Mouse (Mus musculus) thymus, postnatal 10 days (tissue): ENCODE measurements at regions not wholly inside any gene's neighbourhood (a gene's known extent, or its start where the extent isn't known, plus 50 kb on each side); places are given as distances from the start of the nearest gene placed in this dataset.
"Not testable (repeated sequence)": the region's sequence is repeated elsewhere in the genome, so short reads cannot be mapped to it uniquely, and the experiment has no call there.

Experiments
- DNase-seq, 2 experiments: peaks; one replicate each; pipeline ENCODE4 v3.0.0; 2021; ENCODE audit warnings: low spot score in 2 of 2

GRCm38 (mm10) chr6:6388835-6389440 is 172.0 kb upstream of the Slc25a13 start:
- DNase-seq = no peak

GRCm38 (mm10) chr6:6387571-6387970 is 170.6 kb upstream of the Slc25a13 start:
- DNase-seq = no peak

DNA sequence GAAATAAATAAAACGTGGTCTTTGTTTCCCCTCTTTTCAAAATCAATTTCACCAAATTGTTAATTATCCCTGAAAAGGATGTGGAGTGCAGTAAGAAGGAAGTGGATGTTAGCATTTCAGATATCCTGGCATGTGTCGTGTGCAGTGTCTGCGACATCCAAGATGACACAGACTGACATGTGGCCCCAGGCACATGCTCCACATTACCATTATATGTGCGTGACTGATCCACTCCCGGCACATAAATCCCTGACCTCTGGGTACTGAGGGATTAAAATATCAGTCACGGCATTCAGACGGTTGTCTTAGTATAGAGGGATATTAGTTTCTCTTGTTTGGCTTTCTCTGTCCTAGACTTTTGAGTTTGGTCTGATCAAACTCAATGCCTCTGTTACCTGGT is 168.0 kb upstream of the Slc25a13 start:
- no peak for DNase-seq

DNA sequence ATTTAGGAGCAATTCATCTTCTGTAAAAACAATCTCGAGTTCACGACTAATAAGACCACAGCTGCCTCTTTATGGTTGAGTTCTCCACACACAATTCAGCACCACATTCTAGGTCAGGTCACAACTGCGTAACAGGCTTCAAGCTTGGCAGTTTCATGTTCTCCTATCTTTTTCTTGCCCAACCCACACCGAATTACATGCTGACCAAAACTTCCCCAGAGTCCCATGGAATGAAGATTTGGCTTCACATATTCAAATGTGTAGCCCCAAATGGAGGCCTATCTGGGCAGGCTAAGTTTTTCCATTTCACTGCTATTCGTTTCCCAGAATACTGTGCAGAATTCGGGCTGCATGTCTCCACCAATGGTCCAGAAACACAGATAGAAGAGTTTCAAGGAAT is 167.5 kb upstream of the Slc25a13 start:
- no peak for DNase-seq

GRCm38 (mm10) chr6:6372421-6372820 is 155.4 kb upstream of the Slc25a13 start:
- no peak for DNase-seq

DNA sequence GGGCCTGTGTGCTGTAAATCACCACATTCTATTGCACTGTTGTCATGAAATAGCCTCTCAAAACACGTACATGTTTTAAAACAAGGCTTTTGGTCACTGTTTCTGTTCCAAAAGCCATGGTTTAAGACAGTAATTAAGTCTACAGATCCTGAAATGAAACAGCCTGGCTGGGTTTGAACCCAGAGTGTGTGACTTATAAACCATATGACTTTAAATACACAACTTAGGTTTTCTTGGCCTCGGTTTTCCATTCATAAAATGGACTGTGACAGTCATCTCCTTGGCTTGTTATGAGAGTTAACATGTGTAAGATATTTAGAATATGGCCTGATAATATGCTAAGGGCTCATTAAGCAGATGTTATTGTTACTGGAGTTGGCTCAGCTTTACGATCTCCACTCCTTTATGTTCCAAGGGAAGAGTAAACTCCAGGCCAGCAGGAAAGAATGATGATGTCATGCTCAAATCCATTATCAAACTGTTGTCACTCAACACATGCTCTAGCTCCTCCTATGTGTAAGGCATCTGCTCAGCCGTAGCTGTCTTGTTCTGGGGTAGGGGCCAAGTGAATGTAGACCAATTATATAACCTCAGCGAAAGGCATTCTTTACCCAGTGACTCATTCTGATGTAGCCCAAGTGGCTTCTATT is 154.6 kb upstream of the Slc25a13 start:
- DNase-seq = no peak

- DNase-seq = no peak
Observed at GRCm38 (mm10) chr6:6364037-6364436, 147.1 kb upstream of the Slc25a13 start.

DNA sequence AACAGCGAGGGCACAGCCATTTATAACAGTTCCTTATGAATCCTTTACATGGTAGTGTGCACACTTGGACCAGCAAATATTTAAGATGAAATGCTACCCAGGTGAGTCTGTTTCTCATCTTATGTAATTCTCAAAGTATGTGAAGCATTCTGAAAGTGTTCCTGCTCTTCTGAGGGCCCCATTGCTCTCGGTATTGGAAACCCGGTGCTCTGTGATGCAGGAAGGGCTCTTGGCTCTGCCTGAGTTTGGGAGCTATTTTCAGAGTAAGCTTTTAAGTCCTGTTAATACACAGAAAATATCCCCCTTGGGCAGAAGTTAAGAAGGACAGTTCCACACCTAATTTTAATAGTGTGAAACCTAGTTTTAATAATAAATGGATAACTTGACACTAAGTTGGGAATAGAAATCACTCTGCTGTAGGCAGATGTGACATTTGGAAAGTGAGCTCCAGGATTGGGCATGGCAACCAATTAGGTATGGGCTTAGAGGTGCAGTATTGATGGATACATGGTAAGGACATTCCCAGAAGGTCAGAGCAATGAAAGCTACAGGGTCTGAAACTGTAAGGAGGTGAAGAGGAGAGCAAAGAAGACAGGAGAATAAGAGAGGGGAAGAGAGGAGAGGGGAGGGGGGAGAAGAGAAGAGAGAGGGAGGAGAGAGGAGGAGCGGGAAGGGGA is 145.8 kb upstream of the Slc25a13 start:
- no peak for DNase-seq

DNA sequence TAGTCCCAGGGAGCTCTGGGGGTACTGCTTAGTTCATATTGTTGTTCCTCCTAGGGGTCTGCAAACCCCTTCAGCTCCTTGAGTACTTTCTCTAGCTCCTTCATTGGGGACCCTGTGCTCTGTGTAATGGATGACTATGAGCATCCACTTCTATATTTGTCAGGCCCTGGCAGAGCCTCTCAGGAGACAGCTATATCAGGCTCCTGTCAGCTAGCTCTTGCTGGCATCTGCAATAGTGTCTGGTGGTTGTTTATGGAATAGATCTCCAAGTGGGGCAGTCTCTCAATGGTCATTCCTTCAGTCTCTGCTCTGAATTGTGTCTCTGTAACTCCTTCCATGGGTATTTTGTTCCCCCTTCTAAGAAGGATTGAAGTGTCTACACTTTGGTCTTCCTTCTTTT is 144.2 kb upstream of the Slc25a13 start:
- DNase-seq = not testable (repeated sequence)

- no peak for DNase-seq
Observed at GRCm38 (mm10) chr6:6357477-6357876, 140.5 kb upstream of the Slc25a13 start.

GRCm38 (mm10) chr6:6356967-6357366 is 140.0 kb upstream of the Slc25a13 start:
- no peak for DNase-seq

GRCm38 (mm10) chr6:6335251-6335650 is 118.3 kb upstream of the Slc25a13 start:
- no peak for DNase-seq

DNA sequence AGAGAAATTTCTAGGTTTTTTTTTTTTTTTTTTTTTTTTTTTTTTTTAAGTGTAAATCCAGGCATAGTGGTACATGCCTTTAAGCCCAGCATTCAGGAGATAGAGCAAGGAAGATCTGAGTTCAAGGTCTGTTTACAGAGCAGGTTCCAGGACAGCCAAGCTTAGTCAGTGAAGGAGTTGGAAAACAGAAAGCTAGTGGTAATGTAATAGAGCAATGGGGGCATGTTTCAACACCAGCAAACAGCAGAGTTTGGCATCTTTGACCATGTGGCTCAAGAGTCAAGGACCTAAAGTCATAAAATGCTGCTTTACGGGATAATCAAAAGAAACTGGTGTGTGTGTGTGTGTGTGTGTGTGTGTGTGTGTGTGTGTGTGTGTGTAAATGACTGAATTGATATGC is 113.3 kb upstream of the Slc25a13 start:
- no peak for DNase-seq

DNA sequence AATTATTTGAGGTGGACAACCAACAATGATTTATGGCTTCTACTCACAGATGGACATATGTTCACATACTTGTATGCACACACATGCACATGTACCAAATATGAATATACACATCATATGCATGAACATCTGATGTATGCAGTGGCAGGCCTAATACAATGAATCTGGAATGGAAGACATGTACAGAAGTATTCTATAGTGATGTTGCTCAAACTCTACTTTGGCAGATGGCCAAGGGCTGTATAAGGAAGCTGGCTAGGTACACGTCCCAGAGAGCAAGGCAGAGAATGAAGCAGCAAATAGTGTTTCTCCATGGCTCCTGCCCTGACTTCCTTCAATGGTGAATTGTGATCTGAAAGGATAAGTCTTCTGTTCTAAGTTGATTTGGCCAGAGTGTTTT is 108.5 kb upstream of the Slc25a13 start:
- no peak for DNase-seq

- no peak for DNase-seq
Observed at GRCm38 (mm10) chr6:6316725-6317124, 99.8 kb upstream of the Slc25a13 start.

- no peak for DNase-seq
Observed at GRCm38 (mm10) chr6:6313171-6313570, 96.2 kb upstream of the Slc25a13 start.

- no peak for DNase-seq
Observed at GRCm38 (mm10) chr6:6310213-6310612, 93.2 kb upstream of the Slc25a13 start.

- DNase-seq = no peak
Observed at GRCm38 (mm10) chr6:6307618-6308017, 90.6 kb upstream of the Slc25a13 start.

DNA sequence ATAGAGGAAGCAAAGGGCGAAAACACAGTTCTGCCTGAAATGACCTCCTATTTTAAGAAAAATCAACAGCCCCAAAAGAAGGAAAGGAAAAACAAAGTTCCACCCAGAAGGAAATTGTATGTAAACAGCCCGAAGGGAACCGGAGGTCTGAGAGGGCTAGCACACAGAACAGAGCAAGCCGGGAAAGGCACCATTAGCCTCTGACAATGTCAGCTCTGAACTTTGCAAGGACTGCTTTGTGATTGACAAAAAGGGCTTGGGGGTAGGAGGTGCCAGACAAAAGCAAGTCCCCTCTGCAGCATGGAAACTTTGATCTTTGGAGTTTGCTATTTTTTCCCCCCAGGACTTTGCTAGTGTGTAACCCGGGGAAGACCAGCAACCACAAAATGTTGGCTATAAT is 86.8 kb upstream of the Slc25a13 start:
- no peak for DNase-seq

GRCm38 (mm10) chr6:6301001-6301510 is 84.1 kb upstream of the Slc25a13 start:
- no peak for DNase-seq

DNA sequence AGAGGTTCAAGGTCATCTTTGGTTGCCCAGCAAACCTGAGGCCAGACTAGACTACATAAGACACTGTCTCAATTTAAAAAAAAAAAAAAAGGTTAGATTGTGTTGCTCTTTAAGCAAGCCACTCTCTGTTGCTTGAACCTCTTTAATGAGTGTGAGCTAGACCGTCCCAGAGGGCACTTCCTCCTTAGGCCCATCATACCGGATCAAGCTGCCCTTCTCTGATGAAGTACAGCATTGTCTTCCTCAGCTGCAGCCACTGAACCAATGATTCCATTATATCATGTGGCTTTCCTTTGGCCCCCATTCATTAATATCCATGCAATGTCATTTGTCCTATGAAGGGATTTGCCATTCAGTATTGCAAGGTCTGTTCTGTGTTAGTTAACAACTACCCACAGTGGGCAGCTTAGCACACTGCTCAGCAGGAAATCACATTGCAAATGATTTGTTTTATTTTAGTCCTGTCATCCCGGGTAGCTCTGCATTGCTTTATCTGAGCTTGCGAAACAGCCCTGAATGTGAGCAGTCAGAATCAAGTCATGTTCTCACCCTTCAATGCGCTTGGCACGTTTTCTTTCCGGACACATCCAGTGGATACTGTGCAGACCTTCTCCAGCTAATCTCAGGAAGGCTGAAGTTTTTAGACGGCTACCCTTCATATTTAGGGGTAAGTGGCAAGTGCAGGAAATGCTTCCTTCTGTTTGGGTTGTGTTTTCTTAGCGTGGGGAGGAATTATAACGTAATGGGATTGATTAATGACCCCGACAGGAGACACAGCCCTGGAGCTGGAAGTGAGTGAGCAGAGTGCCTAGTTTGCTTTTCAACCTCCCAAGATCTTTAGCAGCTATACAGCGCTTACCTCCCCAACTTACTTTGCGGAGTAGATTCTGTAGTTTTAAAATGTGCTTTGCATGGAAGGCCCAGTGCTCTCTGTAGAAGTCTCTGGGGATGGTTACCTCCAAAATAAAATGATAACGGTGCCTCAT is 82.2 kb upstream of the Slc25a13 start:
- DNase-seq = no peak

- DNase-seq = not testable (repeated sequence)
Observed at GRCm38 (mm10) chr6:6295551-6295950, 78.6 kb upstream of the Slc25a13 start.
